In the genomic region with DNA sequence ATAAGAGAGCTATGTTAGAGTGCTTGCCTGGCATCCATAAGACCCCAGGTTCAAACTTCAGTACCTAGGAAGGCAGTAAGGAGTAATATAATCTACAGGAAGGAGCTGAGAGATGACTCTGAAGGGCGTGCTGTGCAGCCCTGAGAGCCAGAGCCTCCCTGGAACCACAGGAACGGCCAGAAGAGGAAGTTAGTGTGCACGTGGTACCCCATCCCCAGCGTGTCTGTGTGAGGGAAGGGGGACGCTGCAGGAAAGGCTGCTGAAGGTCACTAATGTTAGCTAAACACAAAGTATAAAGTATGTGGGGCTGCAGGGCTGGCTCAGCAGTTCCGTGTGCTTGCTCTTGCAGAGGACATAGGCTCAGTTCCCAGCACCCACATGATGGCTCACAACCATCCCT, we compare ENCODE assay signal across 19 mouse cellular contexts. TPM values are rescaled to one million over a fixed set of nuclear protein-coding genes. Genes with fewer than 3 reads are reported as not detected.
DNase-seq lines count a peak whose midpoint lies in the region; ATAC-seq lines count a peak whose summit lies in the region.
"Had no signal": no experiment of that assay in that cellular context is flagged by ENCODE, and none has a peak within 500 bp of the region (broad histone marks: within the 10 kb centered on the region; RNA-seq: fewer than 3 reads in every experiment).

No protein-coding gene starts in this region.

- no peak overlapping the region for H3K27ac ChIP-seq in midbrain, embryonic 16.5 days (ENCODE audit: low read length)
- H3K27ac ChIP-seq: hindbrain, postnatal 0 days; left cerebral cortex, adult 2 months; limb, embryonic 12.5 days; stomach, postnatal 0 days had no signal

- peak; percentile 89 for ATAC-seq in common myeloid progenitor, adult 5-6 weeks (replicated peaks; ENCODE audit: low read depth, poor library complexity, severe bottlenecking)
- ATAC-seq in megakaryocyte, adult 5-6 weeks (ENCODE audit: poor library complexity, severe bottlenecking) = peak; percentile 92
- ATAC-seq in midbrain, embryonic 16.5 days = no peak
- ATAC-seq: forebrain, postnatal 0 days; hindbrain, postnatal 0 days had no signal

- WGBS in midbrain, embryonic 16.5 days = 78% methylated on average over 6 of the region's 6 CpGs

- H3K4me3 ChIP-seq in midbrain, embryonic 16.5 days (ENCODE audit: low read depth, low read length) = no peak overlapping the region
- H3K4me3 ChIP-seq: left cerebral cortex, adult 2 months; limb, embryonic 12.5 days had no signal

- H3K9me3 ChIP-seq in midbrain, embryonic 16.5 days (replicated peaks; ENCODE audit: control insufficient read depth, low read length, poor library complexity, severe bottlenecking) = 0 out of 2 replicates have a peak, but pooled peaks cover 3% of the 10 kb centered on the region

- no peaks in the 10 kb centered on the region for H3K4me1 ChIP-seq in midbrain, embryonic 16.5 days (ENCODE audit: control insufficient read depth, insufficient read depth, low read length)
- H3K4me1 ChIP-seq: limb, embryonic 12.5 days had no signal

- H3K9ac ChIP-seq in midbrain, embryonic 16.5 days (ENCODE audit: low read depth, low read length) = no peak overlapping the region
- H3K9ac ChIP-seq: forebrain, postnatal 0 days; limb, embryonic 12.5 days had no signal

- peak; percentile 95 for DNase-seq in heart, adult 11 months
- no peak for DNase-seq in heart, postnatal 10 days
- DNase-seq in 416B (ENCODE audit: low read depth) = peak; percentile 85
- no peak for DNase-seq in cerebellum, adult 9-11 months
- DNase-seq in cerebellum, postnatal 25 days = no peak
- DNase-seq: adrenal gland, adult 8-10 months; cerebellum, postnatal 10 days; forebrain, postnatal 0 days; gastrocnemius, postnatal 10 days; heart, postnatal 14 days; kidney, adult 8-10 months; right cerebral cortex, adult 18-20 months had no signal

- no peak overlapping the region for H3K4me2 ChIP-seq in midbrain, embryonic 16.5 days (ENCODE audit: low read length)
- H3K4me2 ChIP-seq: limb, embryonic 12.5 days had no signal

- no peaks in the 10 kb centered on the region for H3K36me3 ChIP-seq in midbrain, embryonic 16.5 days (ENCODE audit: control insufficient read depth, insufficient read depth, low read length)
- H3K36me3 ChIP-seq: limb, embryonic 12.5 days had no signal

- intact Hi-C loops in heart, postnatal 10 days (cut with DNase I) = no loop called here

- no peaks in the 10 kb centered on the region for H3K27me3 ChIP-seq in midbrain, embryonic 16.5 days (ENCODE audit: control insufficient read depth, insufficient read depth, low read depth, low read length)
- H3K27me3 ChIP-seq: limb, embryonic 12.5 days had no signal

RNA-seq across cellular contexts. Expression of gene Cdkn2aipnl, which starts 41.9 kb away (rescaled TPM):
- 10 to 100 TPM; 20.3 to 21.0 TPM for total RNA-seq in heart, postnatal 10 days (2021)
- total RNA-seq in common myeloid progenitor, adult 5-6 weeks (2017) = 60.7 and 63.6 TPM in 2 replicates
- total RNA-seq in megakaryocyte, adult 5-6 weeks (2015) = 66.6 and 70.7 TPM in 2 replicates
- total RNA-seq in megakaryocyte, adult 5-6 weeks (2017) = 40.5 and 41.5 TPM in 2 replicates
- polyA plus RNA-seq in midbrain, embryonic 16.5 days (2015; fragmentation: Nextera tagmentation; extraction: Ambion mirVana) = 125 and 134 TPM in 2 replicates

Comparison
In these comparisons a context has a peak if more than half of its experiments do, and no peak if none do; other contexts are left out.
1. DNase-seq: peak in heart, adult 11 months (single experiment) and 416B (single experiment); none in heart, postnatal 10 days (0 of 2), cerebellum, adult 9-11 months (single experiment) and cerebellum, postnatal 25 days (0 of 2).